Mouse (Mus musculus): ENCODE data around the gene Hmgcs1. TPM values are rescaled to one million over a fixed set of nuclear protein-coding genes. Genes with fewer than 3 reads are reported as not detected.

The Hmgcs1 gene
- polyA plus RNA-seq, 1 experiment from 2014 or later = 523 TPM

GRCm38 (mm10) chr13:119707906-119708305, 17.7 kb downstream of the Hmgcs1 start:
- WGBS = 93% methylated on average over 6 of the region's 6 CpGs
- H3K36me3 ChIP-seq (replicated peaks) = peaks cover 39% of the 10 kb centered on the region

DNA sequence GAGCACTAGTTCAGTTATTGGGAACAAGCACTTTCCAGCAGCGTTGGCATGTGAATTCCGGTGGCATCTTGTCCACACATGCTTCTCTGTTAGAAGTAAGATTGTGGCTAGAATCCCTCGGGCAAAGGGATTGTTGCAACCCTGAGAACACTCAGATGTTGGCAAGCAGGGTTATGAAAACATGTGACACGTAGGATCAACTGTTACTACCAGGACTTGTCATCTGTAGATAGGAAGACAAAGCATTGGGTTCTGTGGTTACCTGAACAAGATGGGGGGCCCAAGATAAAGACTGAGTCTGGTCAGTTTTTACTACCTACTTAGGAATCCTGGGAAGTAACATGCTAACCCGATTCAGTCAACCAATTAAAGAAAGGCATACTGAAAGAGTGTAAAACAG, 18.8 kb downstream of the Hmgcs1 start:
- Histone ChIP-seq H3K27ac (no peak overlapping the region), H3K4me1 (no peaks in the 10 kb centered on the region), H3K4me2 (no peak overlapping the region), H3K36me3 (replicated peaks) (peaks cover 33% of the 10 kb centered on the region), H3K4me3 (no peak overlapping the region), H3K9me3 (no peaks in the 10 kb centered on the region), H3K9ac (no peak overlapping the region), H3K27me3 (replicated peaks) (no peaks in the 10 kb centered on the region)
- no peak for ATAC-seq (replicated peaks)
- 89% methylated on average over 5 of the region's 5 CpGs for WGBS

More at GRCm38 (mm10) chr13:119707906-119708305, 17.7 kb downstream of the Hmgcs1 start:
- Histone ChIP-seq H3K9me3 (no peaks in the 10 kb centered on the region), H3K27me3 (replicated peaks) (no peaks in the 10 kb centered on the region), H3K27ac (no peak overlapping the region), H3K4me3 (no peak overlapping the region), H3K4me2 (no peak overlapping the region), H3K9ac (no peak overlapping the region), H3K4me1 (no peaks in the 10 kb centered on the region)
- ATAC-seq (replicated peaks) = no peak

- peaks cover 27% of the 10 kb centered on the region for H3K36me3 ChIP-seq (replicated peaks)
- 89% methylated on average over 8 of the region's 8 CpGs for WGBS
- no peak overlapping the region for H3K27ac ChIP-seq
- peak; percentile 31 for ATAC-seq (replicated peaks)
- H3K27me3 ChIP-seq (replicated peaks) = no peaks in the 10 kb centered on the region
- H3K9ac ChIP-seq = no peak overlapping the region
- no peaks in the 10 kb centered on the region for H3K9me3 ChIP-seq
- H3K4me2 ChIP-seq = no peak overlapping the region
- H3K4me1 ChIP-seq = no peaks in the 10 kb centered on the region
- no peak overlapping the region for H3K4me3 ChIP-seq
These were observed 19.4 kb downstream of the Hmgcs1 start for GRCm38 (mm10) chr13:119709388-119710267.

GRCm38 (mm10) chr13:119710268-119710610, 20.1 kb downstream of the Hmgcs1 start:
- H3K4me1 ChIP-seq = no peaks in the 10 kb centered on the region
- 76% methylated on average over 10 of the region's 10 CpGs for WGBS
- H3K9ac ChIP-seq = no peak overlapping the region
- ATAC-seq (replicated peaks) = no peak
- no peak overlapping the region for H3K27ac ChIP-seq
- H3K27me3 ChIP-seq (replicated peaks) = no peaks in the 10 kb centered on the region
- no peak overlapping the region for H3K4me3 ChIP-seq
- H3K9me3 ChIP-seq = no peaks in the 10 kb centered on the region
- no peak overlapping the region for H3K4me2 ChIP-seq
- H3K36me3 ChIP-seq (replicated peaks) = peaks cover 21% of the 10 kb centered on the region

GRCm38 (mm10) chr13:119712463-119712862, 22.3 kb downstream of the Hmgcs1 start:
- no peaks in the 10 kb centered on the region for H3K27me3 ChIP-seq (replicated peaks)
- H3K36me3 ChIP-seq (replicated peaks) = peaks cover 9% of the 10 kb centered on the region; the same call in 1 of the 2 replicates
- no peak overlapping the region for H3K4me3 ChIP-seq
- no peak overlapping the region for H3K9ac ChIP-seq
- H3K4me2 ChIP-seq = no peak overlapping the region
- no peak for ATAC-seq (replicated peaks)
- WGBS = 88% methylated on average over 11 of the region's 11 CpGs
- H3K4me1 ChIP-seq = no peaks in the 10 kb centered on the region
- H3K27ac ChIP-seq = no peak overlapping the region
- H3K9me3 ChIP-seq = no peaks in the 10 kb centered on the region

GRCm38 (mm10) chr13:119713107-119713787, 23.1 kb downstream of the Hmgcs1 start:
- Histone ChIP-seq H3K27me3 (replicated peaks) (no peaks in the 10 kb centered on the region), H3K27ac (no peak overlapping the region), H3K9ac (no peak overlapping the region), H3K4me1 (no peaks in the 10 kb centered on the region), H3K4me2 (no peak overlapping the region), H3K9me3 (no peaks in the 10 kb centered on the region), H3K4me3 (no peak overlapping the region), H3K36me3 (replicated peaks) (peaks cover 9% of the 10 kb centered on the region; the same call in 1 of the 2 replicates)
- no peak for ATAC-seq (replicated peaks)
- WGBS = 66% methylated on average over 8 of the region's 8 CpGs

DNA sequence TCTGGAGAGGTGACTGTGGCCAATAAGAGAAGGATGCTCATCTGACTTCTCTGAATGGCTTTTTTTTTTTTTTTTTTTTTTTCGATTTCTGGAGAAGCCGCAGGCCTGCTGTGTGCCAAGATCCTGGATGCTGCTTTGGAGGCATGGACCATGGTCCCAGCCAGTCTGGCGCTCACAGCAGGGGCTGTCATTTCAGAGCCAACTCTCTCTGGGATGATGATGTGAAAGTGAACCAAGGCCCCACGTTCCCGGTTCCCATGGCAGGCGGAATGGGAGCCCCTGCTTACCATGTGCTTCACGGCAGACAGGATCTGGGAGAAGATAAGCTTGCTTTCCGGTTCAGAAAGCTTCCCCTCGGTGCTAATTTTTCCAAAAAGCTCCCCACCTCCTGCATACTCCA, 23.6 kb downstream of the Hmgcs1 start:
- no peak overlapping the region for H3K4me2 ChIP-seq
- H3K36me3 ChIP-seq (replicated peaks) = peaks cover 9% of the 10 kb centered on the region; the same call in 1 of the 2 replicates
- no peak overlapping the region for H3K9ac ChIP-seq
- WGBS = 75% methylated on average over 9 of the region's 9 CpGs
- H3K4me1 ChIP-seq = no peaks in the 10 kb centered on the region
- no peak for ATAC-seq (replicated peaks)
- H3K27ac ChIP-seq = no peak overlapping the region
- no peaks in the 10 kb centered on the region for H3K27me3 ChIP-seq (replicated peaks)
- H3K9me3 ChIP-seq = no peaks in the 10 kb centered on the region
- no peak overlapping the region for H3K4me3 ChIP-seq

DNA sequence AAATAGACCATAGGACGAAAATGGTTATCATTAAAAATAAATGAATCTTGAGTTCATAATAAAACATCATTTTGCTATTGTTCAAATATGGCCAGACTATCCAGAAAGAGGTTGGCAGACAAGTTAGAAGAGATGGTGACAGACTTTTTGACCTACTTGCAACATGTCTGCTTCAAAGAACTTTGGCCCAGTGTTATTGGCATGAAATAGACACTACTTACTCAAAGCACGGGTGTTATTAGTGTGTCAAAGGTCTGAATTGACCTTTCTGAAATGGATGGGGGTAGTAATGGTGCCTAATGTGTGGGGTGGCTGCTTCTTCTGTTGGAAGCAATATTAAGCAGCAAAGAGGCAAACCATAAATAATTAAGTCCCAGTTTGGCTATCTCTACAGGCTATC, 25.9 kb downstream of the Hmgcs1 start:
- H3K27ac ChIP-seq = no peak overlapping the region
- no peaks in the 10 kb centered on the region for H3K27me3 ChIP-seq (replicated peaks)
- ATAC-seq (replicated peaks) = no peak
- no peak overlapping the region for H3K4me2 ChIP-seq
- no peak overlapping the region for H3K4me3 ChIP-seq
- no peak overlapping the region for H3K9ac ChIP-seq
- no peaks in the 10 kb centered on the region for H3K9me3 ChIP-seq
- WGBS = 86% methylated on average over 2 of the region's 2 CpGs
- peaks cover 4% of the 10 kb centered on the region; the same call in 1 of the 2 replicates for H3K36me3 ChIP-seq (replicated peaks)
- H3K4me1 ChIP-seq = no peaks in the 10 kb centered on the region

- no peak for ATAC-seq (replicated peaks)
- H3K27me3 ChIP-seq (replicated peaks) = no peaks in the 10 kb centered on the region
- no peak overlapping the region for H3K4me3 ChIP-seq
- no peaks in the 10 kb centered on the region for H3K36me3 ChIP-seq (replicated peaks)
- H3K9me3 ChIP-seq = no peaks in the 10 kb centered on the region
- H3K4me1 ChIP-seq = no peaks in the 10 kb centered on the region
- H3K4me2 ChIP-seq = no peak overlapping the region
- 91% methylated on average over 3 of the region's 3 CpGs for WGBS
- no peak overlapping the region for H3K27ac ChIP-seq
- no peak overlapping the region for H3K9ac ChIP-seq
These were observed 32.3 kb downstream of the Hmgcs1 start for GRCm38 (mm10) chr13:119722447-119722846.

DNA sequence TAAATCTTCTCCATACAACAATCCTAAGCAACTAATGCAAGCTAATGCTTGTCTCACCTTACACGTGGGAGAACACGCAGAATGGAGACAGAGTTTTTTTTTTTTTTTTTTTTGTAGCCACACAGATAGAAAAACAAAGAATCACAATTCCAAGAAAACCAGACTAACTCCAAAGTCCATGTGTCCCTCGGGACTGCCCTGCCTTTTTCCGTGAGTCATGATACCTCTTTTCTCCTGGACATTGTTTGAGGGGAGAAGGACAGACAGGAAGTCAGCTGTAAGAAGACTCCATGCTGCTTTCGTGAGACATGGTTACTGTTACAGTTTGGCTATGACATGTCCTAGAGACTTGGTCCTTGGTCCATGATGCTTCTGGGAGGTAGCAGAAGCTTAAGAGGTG, 33.2 kb downstream of the Hmgcs1 start:
- ATAC-seq (replicated peaks) = no peak
- no peak overlapping the region for H3K9ac ChIP-seq
- H3K9me3 ChIP-seq = no peaks in the 10 kb centered on the region
- H3K36me3 ChIP-seq (replicated peaks) = no peaks in the 10 kb centered on the region
- no peaks in the 10 kb centered on the region; the same call in 1 of the 2 replicates for H3K4me1 ChIP-seq
- H3K4me3 ChIP-seq = no peak overlapping the region
- 89% methylated on average over 5 of the region's 5 CpGs for WGBS
- H3K27me3 ChIP-seq (replicated peaks) = no peaks in the 10 kb centered on the region
- H3K27ac ChIP-seq = no peak overlapping the region
- H3K4me2 ChIP-seq = no peak overlapping the region

- no peaks in the 10 kb centered on the region for H3K27me3 ChIP-seq (replicated peaks)
- H3K4me2 ChIP-seq = no peak overlapping the region
- WGBS = 88% methylated on average over 7 of the region's 7 CpGs
- no peak for ATAC-seq (replicated peaks)
- no peaks in the 10 kb centered on the region for H3K9me3 ChIP-seq
- no peak overlapping the region for H3K4me3 ChIP-seq
- H3K27ac ChIP-seq = no peak overlapping the region
- no peak overlapping the region for H3K9ac ChIP-seq
- H3K36me3 ChIP-seq (replicated peaks) = no peaks in the 10 kb centered on the region
- no peaks in the 10 kb centered on the region; the same call in 1 of the 2 replicates for H3K4me1 ChIP-seq
These were observed 34.4 kb downstream of the Hmgcs1 start for GRCm38 (mm10) chr13:119724541-119724940.

DNA sequence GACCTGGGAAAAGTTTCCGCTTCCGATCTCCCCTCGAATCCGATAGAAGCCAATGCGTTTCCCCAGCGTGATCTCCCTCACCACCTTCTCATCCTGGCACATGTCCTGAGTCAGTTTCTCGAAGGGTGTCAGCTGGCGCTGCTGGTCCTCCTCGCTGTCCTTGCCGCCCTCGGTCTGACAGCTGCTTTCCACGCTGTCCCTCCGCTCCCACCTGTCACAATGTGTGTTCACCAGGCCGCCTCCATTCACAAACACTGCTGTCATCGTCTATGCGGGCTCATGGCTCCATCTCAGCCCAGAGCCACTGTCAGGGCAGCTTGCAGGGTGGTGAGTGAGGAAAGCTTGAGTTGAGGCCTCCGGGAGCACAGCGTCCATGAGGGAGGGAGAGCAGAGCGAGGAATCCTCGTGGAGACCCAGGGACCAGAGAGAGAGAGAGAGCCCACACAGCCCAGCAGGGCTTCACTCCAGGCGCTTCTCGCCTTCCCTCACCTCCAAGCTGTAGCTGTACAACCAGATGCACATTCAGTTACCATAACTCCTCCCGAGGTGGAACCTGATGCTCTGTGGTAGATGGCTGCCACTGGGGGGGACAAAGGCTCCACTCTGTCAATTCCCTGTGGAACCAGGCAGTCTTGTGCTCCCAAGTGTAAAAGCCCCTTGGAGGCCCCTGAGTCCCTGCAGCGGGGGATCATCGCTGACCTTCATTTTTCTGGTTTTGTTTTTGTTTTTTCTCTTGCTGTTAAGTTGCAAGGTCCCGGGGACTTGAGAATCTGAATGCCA, 37.6 kb downstream of the Hmgcs1 start:
- Histone ChIP-seq H3K36me3 (replicated peaks) (no peaks in the 10 kb centered on the region), H3K27ac (no peak overlapping the region), H3K27me3 (replicated peaks) (no peaks in the 10 kb centered on the region), H3K9me3 (no peaks in the 10 kb centered on the region), H3K4me2 (no peak overlapping the region), H3K9ac (no peak overlapping the region), H3K4me3 (no peak overlapping the region), H3K4me1 (no peaks in the 10 kb centered on the region; the same call in 1 of the 2 replicates)
- ATAC-seq (replicated peaks) = no peak
- WGBS = 58% methylated on average over 26 of the region's 26 CpGs

Data from midbrain, embryonic 15.5 days (tissue).